Mouse (Mus musculus) G1E-ER4 (cell line): ENCODE results near the gene Glis1. TPM values are rescaled to one million over a fixed set of nuclear protein-coding genes. Genes with fewer than 3 reads are reported as not detected.

ENCODE experiments used
- GATA1 ChIP-seq: IDR thresholded peaks from one replicate; pipeline ENCODE4 v1.8.0; 2012; ENCODE audit warnings: low read length, inconsistent platforms
- polyA plus RNA-seq: library from polyadenylated mRNA; stranded (reverse); fragments of >175 nt; gene quantifications from 2 replicates; pipeline ENCODE4 v1.2.3, GENCODE M21; 2012

The Glis1 gene
- polyA plus RNA-seq, 1 experiment = 1.1 TPM

GRCm38 (mm10) chr4:107483556-107484220 lies 49.3 kb downstream of the Glis1 start:
- TF ChIP-seq GATA1 = no peak

- no peak for TF ChIP-seq GATA1
Measured at GRCm38 (mm10) chr4:107484221-107484575, 49.8 kb downstream of the Glis1 start.

GRCm38 (mm10) chr4:107485903-107486302 lies 51.5 kb downstream of the Glis1 start:
- TF ChIP-seq GATA1 = no peak

GRCm38 (mm10) chr4:107489121-107489840 lies 54.9 kb downstream of the Glis1 start:
- no peak for TF ChIP-seq GATA1

- no peak for TF ChIP-seq GATA1
Measured at GRCm38 (mm10) chr4:107492991-107493390, 58.6 kb downstream of the Glis1 start.

- TF ChIP-seq GATA1 = no peak
Measured at GRCm38 (mm10) chr4:107495751-107496430, 61.5 kb downstream of the Glis1 start.

- TF ChIP-seq GATA1 = no peak
Measured at GRCm38 (mm10) chr4:107497430-107497935, 63.1 kb downstream of the Glis1 start.

GRCm38 (mm10) chr4:107502601-107503051 lies 68.2 kb downstream of the Glis1 start:
- no peak for TF ChIP-seq GATA1

GRCm38 (mm10) chr4:107514981-107515380 lies 80.6 kb downstream of the Glis1 start:
- TF ChIP-seq GATA1 = no peak

- TF ChIP-seq GATA1 = no peak
Measured at GRCm38 (mm10) chr4:107515626-107516025, 81.2 kb downstream of the Glis1 start.

GRCm38 (mm10) chr4:107518766-107519165 lies 84.4 kb downstream of the Glis1 start:
- TF ChIP-seq GATA1 = no peak

GRCm38 (mm10) chr4:107520071-107520470 lies 85.7 kb downstream of the Glis1 start:
- TF ChIP-seq GATA1 = no peak

- no peak for TF ChIP-seq GATA1
Measured at GRCm38 (mm10) chr4:107520816-107521215, 86.4 kb downstream of the Glis1 start.

GRCm38 (mm10) chr4:107523607-107524151 lies 89.3 kb downstream of the Glis1 start:
- no peak for TF ChIP-seq GATA1

- TF ChIP-seq GATA1 = no peak
Measured at GRCm38 (mm10) chr4:107535126-107535525, 100.7 kb downstream of the Glis1 start.

GRCm38 (mm10) chr4:107538116-107538515 lies 103.7 kb downstream of the Glis1 start:
- TF ChIP-seq GATA1 = no peak
